Mouse (Mus musculus) frontal cortex, adult 2 months (tissue): ENCODE measurements around the gene Slc13a2. TPM values are rescaled to one million over a fixed set of nuclear protein-coding genes. Genes with fewer than 3 reads are reported as not detected.

Experiments used
- DNase-seq, 2 experiments: peaks; one replicate each; pipeline ENCODE4 v3.0.0; 2022; ENCODE audit warnings: low spot score in 1 of 2; ENCODE audit errors: extremely low spot score in 1 of 2
- polyA plus RNA-seq: library from polyadenylated mRNA; depleted of rRNA; stranded (reverse); fragments of >200 nt; gene quantifications from 2 replicates; pipeline ENCODE4 v1.2.3, GENCODE M21; 2012; rRNA removed

Slc13a2 gene
- polyA plus RNA-seq: not detected in 2 replicates

GRCm38 (mm10) chr11:78422055-78422819 is at the start of gene Slc13a2:
TSS of gene Slc13a2 (minus strand) at chr11:78422217.
- DNase-seq: no peak

DNA sequence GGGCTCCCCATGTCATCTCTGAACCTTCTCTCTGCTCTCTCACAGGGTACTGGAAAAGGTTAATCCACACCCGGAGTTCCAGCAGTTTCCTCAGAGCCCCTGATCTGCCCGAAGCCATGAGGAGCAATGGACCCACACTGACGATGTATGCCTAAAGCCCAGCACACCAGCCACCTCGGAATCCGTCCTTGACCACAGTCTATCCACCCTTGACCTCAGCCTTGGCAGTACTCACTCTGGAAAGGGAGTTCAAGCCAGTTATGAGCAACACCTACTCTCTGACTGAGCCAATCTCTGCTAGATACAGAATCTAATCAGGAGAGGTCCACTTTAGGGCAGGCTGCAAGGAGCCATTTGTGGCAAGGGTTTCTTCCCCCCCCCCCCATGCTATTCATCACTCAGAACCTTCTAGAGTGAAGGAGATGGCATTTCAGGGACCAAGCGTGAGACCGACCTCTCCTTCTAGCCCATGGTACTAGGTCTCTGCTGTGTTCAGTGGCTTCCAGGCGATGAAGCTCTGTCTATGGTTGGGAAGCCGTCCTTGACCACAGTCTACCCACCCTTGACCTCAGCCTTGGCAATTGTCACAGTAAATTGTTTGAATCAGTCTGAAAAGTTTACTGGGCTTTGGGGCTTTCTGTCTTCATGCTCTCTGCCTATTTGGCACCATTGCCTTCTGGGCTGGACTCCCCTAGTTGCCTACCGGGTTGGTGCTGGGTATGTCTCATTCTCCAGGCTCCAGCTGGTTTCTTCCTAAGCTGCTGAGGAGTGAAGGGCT is 49.5 kb upstream of the Slc13a2 start:
- no peak for DNase-seq

GRCm38 (mm10) chr11:78467932-78468331 is 45.9 kb upstream of the Slc13a2 start:
- no peak for DNase-seq

DNA sequence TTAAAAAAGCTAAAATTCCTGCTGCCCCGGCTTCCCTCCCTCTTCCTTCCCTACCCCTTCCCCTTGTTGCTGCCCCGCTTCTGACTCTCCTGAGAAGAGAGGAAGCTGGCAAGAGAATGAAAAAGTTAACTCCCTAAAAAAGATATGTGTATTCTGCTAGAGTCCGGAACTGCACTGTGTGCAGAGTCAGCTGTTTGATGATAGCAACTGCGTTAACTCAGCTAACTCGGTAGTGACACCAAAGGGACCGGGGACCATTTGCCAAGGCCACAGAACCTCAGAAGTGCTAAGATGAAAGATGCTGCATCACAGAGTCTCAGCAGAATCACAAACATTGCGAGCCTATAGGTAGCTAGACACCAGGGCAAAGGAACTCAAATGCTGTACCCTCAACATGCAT is 45.5 kb upstream of the Slc13a2 start:
- DNase-seq: no peak

- DNase-seq: no peak
Measured at GRCm38 (mm10) chr11:78466242-78466912, 44.4 kb upstream of the Slc13a2 start.

DNA sequence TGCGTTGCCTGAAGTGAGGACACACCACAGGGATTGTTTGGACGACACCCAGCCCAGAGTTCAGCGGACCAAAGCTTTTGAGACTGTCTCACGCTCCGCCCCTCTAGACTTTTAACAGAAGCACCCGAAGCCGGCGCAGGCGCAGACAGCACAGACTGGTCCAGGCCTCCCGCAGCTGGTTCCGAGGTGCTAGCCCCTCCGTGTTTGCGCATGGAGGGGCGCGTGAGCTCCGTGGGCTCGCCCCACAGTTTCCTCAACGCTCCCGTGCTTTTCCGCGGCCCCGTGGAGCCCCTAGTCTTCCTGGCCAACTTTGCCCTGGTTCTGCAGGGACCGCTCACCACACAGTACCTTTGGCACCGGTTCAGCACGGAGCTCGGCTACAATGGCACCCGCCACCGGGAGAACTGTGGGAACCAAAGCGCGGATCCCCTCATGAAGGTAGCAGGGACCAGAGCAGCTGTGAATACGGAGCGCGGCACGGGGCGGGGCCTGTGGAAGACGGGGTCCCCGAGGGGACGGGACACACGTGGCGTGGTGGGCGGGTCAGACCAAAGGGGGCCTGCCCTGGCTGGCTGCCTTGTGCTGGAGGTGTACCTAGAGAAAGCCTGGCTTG is 43.7 kb upstream of the Slc13a2 start, which contains the start of gene Slc46a1:
Gene Slc46a1 (plus strand): TSS at position 130 of the 613 bp plus-strand sequence.
- peak; percentile 49 to 81 for DNase-seq

DNA sequence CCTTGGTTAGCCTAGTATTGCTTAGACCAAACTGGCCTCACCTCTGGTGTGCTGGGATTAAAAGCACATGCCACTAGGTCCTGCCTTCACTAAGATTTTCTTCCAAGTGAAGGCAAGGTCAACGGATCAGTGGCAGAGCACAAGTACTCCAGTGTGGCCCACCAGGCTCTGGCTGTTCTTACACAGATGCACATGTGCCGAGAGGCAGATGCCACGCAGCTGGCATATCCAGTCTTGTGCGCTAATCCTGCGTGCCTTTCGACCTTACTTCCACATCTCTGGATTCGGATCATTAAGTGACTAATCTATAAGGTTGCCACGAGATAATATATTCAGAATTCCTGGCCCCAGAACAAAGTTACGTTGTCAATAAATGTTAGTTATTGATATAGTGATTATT is 43.1 kb upstream of the Slc13a2 start:
- DNase-seq: no peak

DNA sequence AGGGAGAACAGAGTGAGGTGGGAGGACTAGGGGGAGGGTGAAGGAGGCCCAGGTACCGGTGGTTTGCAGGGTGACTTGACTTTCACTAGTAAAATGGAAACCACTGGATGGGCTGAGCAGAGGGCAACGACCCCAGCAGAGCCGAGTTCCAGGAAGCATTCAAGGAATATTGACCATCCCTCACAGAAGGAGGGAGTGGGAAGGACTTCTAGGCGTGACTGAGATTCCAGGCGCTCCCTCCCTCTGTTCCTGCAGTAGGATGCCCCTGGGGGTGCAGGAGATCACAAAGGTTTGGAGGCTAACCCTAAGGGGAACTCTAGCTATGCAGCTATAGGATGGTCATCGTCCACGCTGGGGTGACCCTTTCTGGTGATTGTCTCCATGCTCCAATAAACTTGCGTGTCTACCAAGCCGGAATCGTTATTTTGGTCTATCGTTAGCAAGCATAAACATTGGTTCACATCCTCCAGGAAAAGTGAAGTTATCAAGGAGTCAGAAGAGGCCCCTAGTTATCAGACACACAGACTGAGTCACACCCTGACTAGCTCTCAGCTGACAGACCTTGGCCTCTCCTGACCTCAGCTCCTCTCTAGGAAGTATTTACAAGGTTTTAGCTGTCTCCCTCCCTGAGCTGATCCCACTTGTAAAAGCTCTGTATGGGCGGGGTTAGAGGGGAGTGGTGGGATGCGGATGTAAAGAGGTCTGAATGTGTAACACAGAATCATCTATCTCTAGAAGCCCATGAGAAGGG is 41.4 kb upstream of the Slc13a2 start:
- DNase-seq: no peak

- DNase-seq: no peak
Measured at GRCm38 (mm10) chr11:78462669-78463068, 40.7 kb upstream of the Slc13a2 start.

DNA sequence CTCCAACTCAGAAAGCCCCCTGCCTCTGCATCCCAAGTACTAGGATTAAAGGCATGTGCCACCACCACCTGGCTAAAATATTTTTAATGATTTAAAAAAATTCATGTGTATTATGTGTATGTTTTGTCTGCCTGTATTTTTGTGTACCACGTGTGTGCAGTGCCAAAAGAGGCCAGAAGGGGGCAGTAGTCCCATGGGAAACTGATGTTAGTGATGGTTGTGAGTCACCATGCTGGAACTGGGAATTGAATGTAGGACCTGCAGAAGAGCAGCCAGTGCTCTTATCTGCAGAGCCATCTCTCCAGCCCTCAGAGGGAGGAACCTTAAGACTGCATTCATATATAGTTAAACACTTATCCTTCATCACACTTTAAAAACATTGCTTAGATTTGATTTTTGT is 39.9 kb upstream of the Slc13a2 start:
- DNase-seq: no peak

DNA sequence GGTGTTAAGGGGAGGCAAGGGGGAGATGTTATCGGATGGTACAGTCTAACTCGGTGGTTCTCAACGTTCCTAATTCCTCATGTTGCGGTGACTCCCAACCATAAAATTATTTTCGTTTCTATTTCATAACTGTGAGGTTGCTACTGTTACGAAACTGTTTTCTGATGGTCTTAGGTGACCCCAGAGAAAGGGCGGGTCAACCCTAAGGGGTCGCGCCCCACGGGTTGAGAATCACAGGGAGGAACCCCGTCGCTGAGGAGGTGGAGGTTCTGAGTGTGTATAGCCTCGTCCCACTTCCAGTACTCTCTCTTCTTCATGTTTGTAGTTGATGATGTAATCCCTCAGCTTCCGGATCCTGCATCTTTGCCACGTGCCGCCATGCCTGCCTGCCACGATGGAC is 36.7 kb upstream of the Slc13a2 start:
- DNase-seq: no peak

DNA sequence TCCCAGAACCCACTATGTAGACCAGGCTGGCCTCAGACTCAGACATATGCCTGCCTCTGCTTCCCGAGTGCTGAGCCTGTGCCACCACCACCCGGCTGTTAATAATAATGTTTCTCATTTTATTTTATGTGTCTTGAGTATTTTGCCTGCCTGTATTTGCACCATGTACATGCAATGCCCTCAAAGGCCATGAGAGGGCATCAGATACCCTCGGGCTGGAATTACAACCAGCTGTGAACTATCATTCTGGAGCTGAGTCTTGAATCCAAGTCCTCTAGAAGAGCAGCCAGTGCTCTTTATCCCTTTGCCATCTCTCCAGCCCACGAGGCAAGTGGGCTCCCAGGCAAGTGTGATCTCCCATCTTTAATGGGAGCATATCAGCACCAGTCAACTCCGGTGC is 33.3 kb upstream of the Slc13a2 start:
- DNase-seq: peak in 1 of 2 experiments; percentile 46

- no peak for DNase-seq
Measured at GRCm38 (mm10) chr11:78454276-78454675, 32.3 kb upstream of the Slc13a2 start.

DNA sequence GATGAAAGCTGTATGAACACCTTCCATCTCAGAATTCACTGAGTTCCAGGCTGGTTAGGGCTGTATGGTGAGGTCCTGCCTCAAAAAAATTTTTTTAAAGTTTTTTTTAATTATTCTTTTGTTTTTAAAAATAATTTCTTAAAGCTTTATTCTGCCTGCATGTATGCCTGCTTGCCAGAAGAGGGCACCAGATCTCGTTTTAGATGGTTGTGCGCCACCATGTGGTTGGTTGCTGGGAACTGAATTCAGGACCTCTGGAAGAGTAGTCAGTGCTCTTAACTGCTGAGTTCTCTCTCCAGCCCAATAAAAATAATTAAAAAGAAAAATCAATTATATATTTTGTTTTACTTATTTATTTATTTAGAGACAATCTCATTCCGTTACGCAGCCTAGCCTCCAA is 31.7 kb upstream of the Slc13a2 start:
- peak in 1 of 2 experiments; percentile 77 for DNase-seq

DNA sequence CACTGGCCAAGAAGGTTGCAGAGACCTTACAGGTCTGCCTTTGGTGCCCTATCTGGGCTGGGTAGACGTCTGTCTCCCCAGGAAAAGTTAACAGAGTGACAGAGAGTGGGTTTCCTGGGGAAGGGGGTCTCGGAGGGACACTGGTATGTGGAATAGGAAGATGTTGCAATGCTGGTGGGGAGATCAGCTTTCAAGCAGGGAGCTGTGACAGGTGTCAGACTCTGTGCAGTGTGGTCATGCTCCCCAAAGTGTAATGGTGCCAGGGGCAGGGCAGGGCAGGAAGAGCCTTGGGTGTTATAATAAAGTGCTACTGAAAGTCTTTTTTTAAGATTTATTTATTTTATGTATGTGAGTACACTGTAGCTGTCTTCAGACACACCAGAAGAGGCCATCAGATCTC is 28.3 kb upstream of the Slc13a2 start:
- no peak for DNase-seq

GRCm38 (mm10) chr11:78448242-78448641 is 26.2 kb upstream of the Slc13a2 start:
- no peak for DNase-seq

DNA sequence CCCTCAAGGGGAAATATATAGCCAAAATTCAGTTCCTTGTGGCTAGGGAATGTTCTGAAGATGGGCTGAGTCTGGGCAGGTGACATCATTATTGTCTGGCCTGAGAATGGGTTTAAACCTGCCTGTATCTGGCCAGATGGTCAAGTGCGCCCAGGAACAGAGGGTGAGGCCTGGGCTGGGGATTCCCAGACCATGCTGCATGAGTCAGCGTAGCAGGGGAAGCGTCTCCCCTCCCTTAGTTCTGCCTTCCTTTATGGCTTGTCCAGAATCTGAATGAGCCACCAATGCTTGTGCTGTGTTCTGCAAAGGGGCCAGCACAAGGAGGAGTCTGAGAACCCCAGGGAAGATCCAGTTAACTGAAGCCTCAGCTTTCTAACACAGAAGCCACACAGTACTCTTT is 25.2 kb upstream of the Slc13a2 start:
- DNase-seq: no peak

GRCm38 (mm10) chr11:78443115-78443514 is 21.1 kb upstream of the Slc13a2 start:
- no peak for DNase-seq

DNA sequence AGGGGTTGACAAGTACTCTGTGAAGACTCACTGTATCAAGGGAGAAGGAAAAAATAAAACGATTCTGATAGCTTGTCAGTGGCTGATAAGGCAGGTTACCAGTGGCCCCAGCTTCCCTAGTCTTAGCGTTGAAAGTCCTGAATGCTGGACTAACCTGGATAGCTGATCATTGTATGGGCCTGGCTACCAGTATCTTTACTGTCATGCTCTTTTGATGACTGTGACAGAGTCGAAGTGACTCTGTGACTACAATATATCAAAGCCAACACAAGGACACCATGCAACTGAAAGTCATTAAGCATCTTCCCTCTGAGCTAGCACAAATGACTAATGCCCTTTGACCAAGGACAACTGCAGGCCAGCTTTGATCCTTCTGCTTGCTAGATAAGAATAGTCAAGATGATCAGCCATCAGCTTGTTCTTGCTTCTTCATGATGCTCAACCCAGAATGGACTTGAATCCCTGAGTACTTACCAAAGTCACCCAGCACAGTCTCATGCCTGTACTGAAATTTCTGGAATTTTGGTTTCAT is 16.4 kb upstream of the Slc13a2 start:
- DNase-seq: no peak

DNA sequence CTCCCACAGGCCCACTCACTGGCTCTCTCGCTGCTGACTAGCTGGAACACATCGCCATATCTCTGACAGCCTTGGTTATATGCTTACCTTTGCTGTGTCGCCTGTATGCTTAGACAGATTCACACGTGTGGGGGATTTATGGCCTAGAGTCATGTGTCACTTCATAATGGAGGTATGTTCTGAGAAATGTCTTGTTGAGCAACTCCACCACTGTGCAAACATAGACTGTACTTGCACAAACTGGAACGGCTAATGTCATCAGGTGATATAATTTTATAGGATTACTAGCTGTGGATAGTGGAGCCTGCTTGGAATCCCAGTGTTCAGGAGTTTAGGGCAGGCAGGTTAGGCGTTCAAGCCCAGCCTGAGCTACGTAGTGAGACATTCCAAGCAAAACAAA is 15.2 kb upstream of the Slc13a2 start:
- no peak for DNase-seq
